Mouse (Mus musculus): ENCODE data around the gene Cd36. TPM values are rescaled to one million over a fixed set of nuclear protein-coding genes. Genes with fewer than 3 reads are reported as not detected.

The Cd36 gene
- polyA plus RNA-seq, 1 experiment from 2014 or later = 2.4 TPM

GRCm38 (mm10) chr5:17889291-17889690 lies 690 bp upstream of the Cd36 start:
- Histone ChIP-seq H3K27me3 (no peaks in the 10 kb centered on the region), H3K4me1 (replicated peaks) (no peaks in the 10 kb centered on the region), H3K27ac (no peak overlapping the region), H3K4me2 (no peak overlapping the region), H3K36me3 (no peaks in the 10 kb centered on the region), H3K4me3 (replicated peaks) (no peak overlapping the region), H3K9ac (replicated peaks) (no peak overlapping the region), H3K9me3 (no peaks in the 10 kb centered on the region)
- ATAC-seq (ENCODE audit: insufficient number of reproducible peaks, insufficient read depth, low FRiP score, low TSS enrichment, low read depth) = no peak
- WGBS = 80% methylated on average over 1 of the region's 1 CpGs

- Histone ChIP-seq H3K36me3 (no peaks in the 10 kb centered on the region), H3K9me3 (no peaks in the 10 kb centered on the region), H3K4me2 (no peak overlapping the region), H3K27me3 (no peaks in the 10 kb centered on the region), H3K4me3 (replicated peaks) (no peak overlapping the region), H3K9ac (replicated peaks) (no peak overlapping the region), H3K4me1 (replicated peaks) (no peaks in the 10 kb centered on the region), H3K27ac (no peak overlapping the region)
- 84% methylated on average over 3 of the region's 3 CpGs for WGBS
- no peak for ATAC-seq (ENCODE audit: insufficient number of reproducible peaks, insufficient read depth, low FRiP score, low TSS enrichment, low read depth)
Measured at GRCm38 (mm10) chr5:17886377-17886776, 2.2 kb downstream of the Cd36 start.

GRCm38 (mm10) chr5:17883357-17883875 lies 5.2 kb downstream of the Cd36 start:
- Histone ChIP-seq H3K36me3 (no peaks in the 10 kb centered on the region), H3K27me3 (no peaks in the 10 kb centered on the region), H3K9me3 (no peaks in the 10 kb centered on the region), H3K9ac (replicated peaks) (no peak overlapping the region), H3K4me1 (replicated peaks) (no peaks in the 10 kb centered on the region), H3K4me2 (no peak overlapping the region), H3K27ac (no peak overlapping the region), H3K4me3 (replicated peaks) (no peak overlapping the region)
- ATAC-seq (ENCODE audit: insufficient number of reproducible peaks, insufficient read depth, low FRiP score, low TSS enrichment, low read depth) = no peak
- 86% methylated on average over 3 of the region's 3 CpGs for WGBS

DNA sequence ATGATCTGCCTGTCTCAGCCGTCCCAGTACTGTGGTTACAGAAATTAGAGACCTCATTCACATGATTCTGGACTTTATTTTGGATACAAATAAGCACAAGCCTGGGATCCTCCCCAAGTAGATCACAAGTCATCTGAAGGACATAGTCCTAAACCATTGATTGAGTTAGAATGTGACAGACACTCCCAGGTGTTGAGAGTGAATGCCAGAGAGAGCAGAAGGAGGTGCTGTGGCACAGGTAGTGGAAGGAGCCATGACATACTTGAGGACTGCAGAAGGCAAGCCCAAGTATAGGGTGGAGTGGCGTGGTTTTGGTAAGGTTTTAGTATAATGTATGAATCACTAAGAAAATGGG lies 7.1 kb downstream of the Cd36 start:
- no peaks in the 10 kb centered on the region for H3K9me3 ChIP-seq
- no peak overlapping the region for H3K4me3 ChIP-seq (replicated peaks)
- H3K27ac ChIP-seq = no peak overlapping the region
- H3K4me1 ChIP-seq (replicated peaks) = no peaks in the 10 kb centered on the region
- 78% methylated on average over 2 of the region's 2 CpGs for WGBS
- no peaks in the 10 kb centered on the region for H3K27me3 ChIP-seq
- no peaks in the 10 kb centered on the region for H3K36me3 ChIP-seq
- H3K9ac ChIP-seq (replicated peaks) = no peak overlapping the region
- no peak for ATAC-seq (ENCODE audit: insufficient number of reproducible peaks, insufficient read depth, low FRiP score, low TSS enrichment, low read depth)
- H3K4me2 ChIP-seq = no peak overlapping the region

- no peak overlapping the region for H3K9ac ChIP-seq (replicated peaks)
- H3K36me3 ChIP-seq = no peaks in the 10 kb centered on the region
- no peak overlapping the region for H3K27ac ChIP-seq
- H3K4me1 ChIP-seq (replicated peaks) = no peaks in the 10 kb centered on the region
- no peaks in the 10 kb centered on the region for H3K9me3 ChIP-seq
- 84% methylated on average over 4 of the region's 4 CpGs for WGBS
- H3K4me2 ChIP-seq = no peak overlapping the region
- no peak overlapping the region for H3K4me3 ChIP-seq (replicated peaks)
- H3K27me3 ChIP-seq = no peaks in the 10 kb centered on the region
- no peak for ATAC-seq (ENCODE audit: insufficient number of reproducible peaks, insufficient read depth, low FRiP score, low TSS enrichment, low read depth)
Measured at GRCm38 (mm10) chr5:17880799-17881541, 7.6 kb downstream of the Cd36 start.

DNA sequence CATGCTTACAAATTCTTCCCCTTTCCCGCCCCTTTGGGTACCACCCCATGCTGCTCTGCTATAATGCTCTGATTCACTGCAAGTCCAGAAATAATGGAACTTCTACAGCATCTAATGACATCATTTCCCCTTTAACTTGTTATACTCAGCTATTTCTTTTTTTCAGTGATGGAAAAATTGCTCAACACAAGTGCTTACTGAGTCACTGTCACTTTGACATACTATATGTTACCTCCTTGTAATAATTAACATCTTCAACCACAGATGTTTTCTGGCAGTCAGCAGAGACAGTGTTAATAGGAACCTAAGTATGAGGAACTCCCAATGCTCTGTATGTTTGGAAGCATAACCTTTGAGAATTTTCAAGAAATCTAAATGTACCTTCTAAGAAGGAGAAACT lies 8.7 kb downstream of the Cd36 start:
- no peak overlapping the region for H3K9ac ChIP-seq (replicated peaks)
- H3K4me1 ChIP-seq (replicated peaks) = no peaks in the 10 kb centered on the region
- H3K4me2 ChIP-seq = no peak overlapping the region
- H3K9me3 ChIP-seq = no peaks in the 10 kb centered on the region
- H3K36me3 ChIP-seq = no peaks in the 10 kb centered on the region
- ATAC-seq (ENCODE audit: insufficient number of reproducible peaks, insufficient read depth, low FRiP score, low TSS enrichment, low read depth) = no peak
- no peaks in the 10 kb centered on the region for H3K27me3 ChIP-seq
- WGBS = 66% methylated on average over 1 of the region's 1 CpGs
- no peak overlapping the region for H3K4me3 ChIP-seq (replicated peaks)
- no peak overlapping the region for H3K27ac ChIP-seq

DNA sequence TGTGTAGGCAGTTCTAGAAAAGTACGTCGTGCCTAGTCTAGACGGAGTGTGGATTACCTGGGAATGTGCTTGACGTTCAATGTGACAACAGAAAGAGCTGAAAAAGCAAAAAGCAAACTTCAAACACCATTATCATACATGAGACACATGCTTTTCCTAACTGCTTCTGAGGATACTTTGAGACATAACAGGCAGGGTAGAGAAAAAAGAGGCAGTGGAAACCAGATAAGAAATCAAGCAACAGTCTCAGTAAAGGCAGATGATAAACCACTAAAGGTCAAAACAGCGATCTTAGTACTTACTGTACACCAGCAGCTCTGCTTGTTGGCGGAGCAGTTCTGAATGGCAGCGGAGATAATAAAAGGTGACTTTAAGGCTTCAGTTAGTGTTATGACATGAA lies 11.6 kb downstream of the Cd36 start:
- no peaks in the 10 kb centered on the region for H3K9me3 ChIP-seq
- no peak overlapping the region for H3K4me2 ChIP-seq
- no peak overlapping the region for H3K4me3 ChIP-seq (replicated peaks)
- H3K27ac ChIP-seq = no peak overlapping the region
- no peaks in the 10 kb centered on the region for H3K36me3 ChIP-seq
- no peak overlapping the region for H3K9ac ChIP-seq (replicated peaks)
- 0 out of 2 replicates have a peak, but pooled peaks cover 4% of the 10 kb centered on the region for H3K4me1 ChIP-seq (replicated peaks)
- no peaks in the 10 kb centered on the region for H3K27me3 ChIP-seq
- no peak for ATAC-seq (ENCODE audit: insufficient number of reproducible peaks, insufficient read depth, low FRiP score, low TSS enrichment, low read depth)
- 89% methylated on average over 7 of the region's 7 CpGs for WGBS

DNA sequence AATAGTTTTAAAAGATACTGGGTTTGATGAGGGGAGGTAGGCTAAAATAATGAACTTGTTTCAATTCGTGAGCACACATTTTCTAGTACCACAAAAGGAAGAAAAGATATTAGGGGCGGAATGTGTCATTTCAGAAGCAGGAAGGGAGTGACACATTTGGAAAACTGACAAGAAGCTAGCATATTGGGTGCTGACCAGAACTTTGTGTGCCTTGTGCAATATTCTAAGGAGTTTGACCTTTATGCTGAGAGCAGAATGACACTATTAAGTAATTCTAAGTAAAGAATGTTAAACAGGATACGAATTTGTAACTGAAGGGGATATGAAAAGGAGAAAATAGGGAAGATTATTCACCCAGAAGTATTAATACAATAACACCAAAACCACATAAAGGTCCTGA lies 12.0 kb downstream of the Cd36 start:
- H3K27ac ChIP-seq = no peak overlapping the region
- H3K9ac ChIP-seq (replicated peaks) = no peak overlapping the region
- no peak overlapping the region for H3K4me3 ChIP-seq (replicated peaks)
- no peak for ATAC-seq (ENCODE audit: insufficient number of reproducible peaks, insufficient read depth, low FRiP score, low TSS enrichment, low read depth)
- no peaks in the 10 kb centered on the region for H3K36me3 ChIP-seq
- no peak overlapping the region for H3K4me2 ChIP-seq
- WGBS = 82% methylated on average over 3 of the region's 3 CpGs
- no peaks in the 10 kb centered on the region for H3K27me3 ChIP-seq
- no peaks in the 10 kb centered on the region for H3K9me3 ChIP-seq
- 0 out of 2 replicates have a peak, but pooled peaks cover 4% of the 10 kb centered on the region for H3K4me1 ChIP-seq (replicated peaks)

DNA sequence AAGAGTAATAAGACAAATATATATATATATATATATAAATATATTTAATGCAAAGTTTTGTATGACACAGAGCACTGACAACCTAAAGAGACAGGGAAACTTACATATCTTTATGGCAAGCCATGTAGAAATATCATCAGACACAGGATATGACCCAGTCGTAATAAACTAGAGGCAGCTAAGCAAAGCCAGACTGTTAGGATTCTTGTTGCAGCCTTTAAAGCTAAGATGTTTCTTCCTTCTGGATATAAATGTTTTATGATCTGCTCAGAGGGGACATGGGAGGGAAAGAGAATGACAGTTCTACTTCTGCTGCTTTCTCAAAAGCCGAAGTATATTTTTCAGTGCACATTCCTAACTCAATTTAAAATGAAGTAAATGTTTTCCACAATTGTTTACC lies 14.3 kb downstream of the Cd36 start:
- 52% methylated on average over 2 of the region's 2 CpGs for WGBS
- no peak overlapping the region for H3K4me3 ChIP-seq (replicated peaks)
- H3K27ac ChIP-seq = no peak overlapping the region
- ATAC-seq (ENCODE audit: insufficient number of reproducible peaks, insufficient read depth, low FRiP score, low TSS enrichment, low read depth) = no peak
- H3K36me3 ChIP-seq = no peaks in the 10 kb centered on the region
- no peak overlapping the region for H3K9ac ChIP-seq (replicated peaks)
- H3K27me3 ChIP-seq = no peaks in the 10 kb centered on the region
- no peak overlapping the region for H3K4me2 ChIP-seq
- 0 out of 2 replicates have a peak, but pooled peaks cover 4% of the 10 kb centered on the region for H3K4me1 ChIP-seq (replicated peaks)
- H3K9me3 ChIP-seq = no peaks in the 10 kb centered on the region

GRCm38 (mm10) chr5:17865432-17865831 lies 23.2 kb downstream of the Cd36 start:
- Histone ChIP-seq H3K27me3 (no peaks in the 10 kb centered on the region), H3K9me3 (no peaks in the 10 kb centered on the region), H3K36me3 (no peaks in the 10 kb centered on the region), H3K4me2 (no peak overlapping the region), H3K4me3 (replicated peaks) (no peak overlapping the region), H3K9ac (replicated peaks) (no peak overlapping the region), H3K4me1 (replicated peaks) (no peaks in the 10 kb centered on the region), H3K27ac (no peak overlapping the region)
- no peak for ATAC-seq (ENCODE audit: insufficient number of reproducible peaks, insufficient read depth, low FRiP score, low TSS enrichment, low read depth)

GRCm38 (mm10) chr5:17863085-17863484 lies 25.5 kb downstream of the Cd36 start:
- no peak overlapping the region for H3K4me2 ChIP-seq
- no peaks in the 10 kb centered on the region for H3K4me1 ChIP-seq (replicated peaks)
- no peak overlapping the region for H3K27ac ChIP-seq
- WGBS = 85% methylated on average over 2 of the region's 2 CpGs
- H3K27me3 ChIP-seq = no peaks in the 10 kb centered on the region
- H3K9ac ChIP-seq (replicated peaks) = no peak overlapping the region
- H3K36me3 ChIP-seq = no peaks in the 10 kb centered on the region
- ATAC-seq (ENCODE audit: insufficient number of reproducible peaks, insufficient read depth, low FRiP score, low TSS enrichment, low read depth) = no peak
- no peak overlapping the region for H3K4me3 ChIP-seq (replicated peaks)
- H3K9me3 ChIP-seq = no peaks in the 10 kb centered on the region

- Histone ChIP-seq H3K9ac (replicated peaks) (no peak overlapping the region), H3K9me3 (no peaks in the 10 kb centered on the region), H3K36me3 (no peaks in the 10 kb centered on the region), H3K27ac (no peak overlapping the region), H3K4me3 (replicated peaks) (no peak overlapping the region), H3K27me3 (no peaks in the 10 kb centered on the region), H3K4me2 (no peak overlapping the region), H3K4me1 (replicated peaks) (no peaks in the 10 kb centered on the region)
- ATAC-seq (ENCODE audit: insufficient number of reproducible peaks, insufficient read depth, low FRiP score, low TSS enrichment, low read depth) = no peak
- 80% methylated on average over 3 of the region's 3 CpGs for WGBS
Measured at GRCm38 (mm10) chr5:17858399-17858798, 30.2 kb downstream of the Cd36 start.

Measured in limb, embryonic 12.5 days (tissue).